In the genomic region with DNA sequence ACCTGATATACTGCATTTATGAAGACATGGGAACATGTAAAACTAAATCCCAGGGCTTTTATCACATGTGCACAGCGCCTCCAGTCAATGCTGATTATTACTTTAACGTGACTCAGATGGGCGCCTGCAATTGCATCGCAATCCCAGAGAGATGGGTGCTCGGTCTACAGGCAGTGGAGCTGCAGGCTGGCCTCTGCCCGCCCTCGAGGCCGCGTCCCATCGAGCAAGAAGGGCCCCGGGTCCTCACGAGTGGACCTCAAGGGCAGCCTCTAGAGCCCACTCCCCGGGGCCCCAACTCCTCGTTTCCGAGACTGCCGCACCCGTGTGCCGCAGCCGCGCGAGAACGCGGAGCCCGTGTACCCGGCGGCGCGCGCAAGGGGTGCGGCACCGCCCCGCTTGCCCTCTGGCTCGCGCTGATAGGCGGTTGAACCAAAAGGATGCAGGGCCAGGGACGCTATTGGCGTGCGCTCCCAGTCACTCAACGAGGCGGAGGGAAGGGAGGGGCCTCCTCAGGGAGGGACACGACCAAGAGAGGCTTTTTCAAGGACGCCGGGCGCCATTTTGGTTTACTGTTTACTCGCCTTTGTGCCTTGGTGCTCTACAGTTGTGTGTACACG, we compare ENCODE assay signal across 8 mouse cellular contexts. TPM values are rescaled to one million over a fixed set of nuclear protein-coding genes. Genes with fewer than 3 reads are reported as not detected.
DNase-seq lines count a peak whose midpoint lies in the region; ATAC-seq and TF ChIP-seq lines count a peak whose summit lies in the region.

No protein-coding gene starts in this region.

- H3K4me3 ChIP-seq in ES-Bruce4 (ENCODE audit: low read depth, low read length), result peak overlapping the region; percentile 88
- H3K4me3 ChIP-seq in forebrain, embryonic 13.5 days, result peak overlapping the region; percentile 61
- peak overlapping the region; percentile 62 for H3K4me3 ChIP-seq in liver, postnatal 0 days (ENCODE audit: low read depth, low read length)
- H3K4me3 ChIP-seq in neural tube, embryonic 14.5 days (ENCODE audit: low read depth, low read length), result peak overlapping the region; percentile 56

- peak; percentile 20 for TF ChIP-seq POLR2A in ES-Bruce4 (IDR thresholded peaks at IDR 0.05; ENCODE audit: insufficient read depth, low read length)

- peak overlapping the region; percentile 59 for H3K4me2 ChIP-seq in forebrain, embryonic 13.5 days
- H3K4me2 ChIP-seq in liver, postnatal 0 days (ENCODE audit: low read depth, low read length), result peak overlapping the region; percentile 59
- H3K4me2 ChIP-seq in neural tube, embryonic 14.5 days (ENCODE audit: low read depth, low read length), result peak overlapping the region; percentile 48

- TF ChIP-seq CTCF in ES-Bruce4 (IDR thresholded peaks at IDR 0.05; ENCODE audit: low read depth, low read length), result no peak
- TF ChIP-seq CTCF in liver, postnatal 0 days (IDR thresholded peaks at IDR 0.05; ENCODE audit: low read depth), result peak; percentile 22; the same call in 1 of the 2 replicates

- peak; percentile 10; the same call in 1 of the 2 replicates for TF ChIP-seq EP300 in ES-Bruce4 (IDR thresholded peaks at IDR 0.05; ENCODE audit: insufficient read depth, low read depth, low read length)
- TF ChIP-seq EP300 in liver, postnatal 0 days (IDR thresholded peaks at IDR 0.05; ENCODE audit: low read depth), result peak; percentile 35; the same call in 1 of the 2 replicates

- intact Hi-C loops in heart, postnatal 10 days (cut with DNase I), result loop anchor here (1.0 kb wide), 1 partner anchor 26 kb away; a partner anchor contains a TSS

- under 1% methylated on average over 46 of the region's 46 CpGs for WGBS in forebrain, embryonic 13.5 days
- under 1% methylated on average over 46 of the region's 46 CpGs for WGBS in large intestine, adult 2 months
- WGBS in liver, postnatal 0 days (ENCODE audit: insufficient replicate concordance), result 1% methylated on average over 45 of the region's 46 CpGs
- under 1% methylated on average over 46 of the region's 46 CpGs for WGBS in neural tube, embryonic 14.5 days

- H3K27me3 ChIP-seq in ES-Bruce4 (ENCODE audit: control insufficient read depth, insufficient read depth, low read length, poor library complexity, severe bottlenecking), result no peaks in the 10 kb centered on the region
- H3K27me3 ChIP-seq in forebrain, embryonic 13.5 days, result no peaks in the 10 kb centered on the region
- H3K27me3 ChIP-seq in liver, postnatal 0 days (ENCODE audit: insufficient read depth, low read length), result no peaks in the 10 kb centered on the region
- no peaks in the 10 kb centered on the region for H3K27me3 ChIP-seq in neural tube, embryonic 14.5 days (ENCODE audit: control insufficient read depth, insufficient read depth, low read length)

- H3K36me3 ChIP-seq in ES-Bruce4 (ENCODE audit: control insufficient read depth, insufficient read depth, low read length, poor library complexity, severe bottlenecking), result no peaks in the 10 kb centered on the region
- H3K36me3 ChIP-seq in forebrain, embryonic 13.5 days (ENCODE audit: poor library complexity, severe bottlenecking), result no peaks in the 10 kb centered on the region
- H3K36me3 ChIP-seq in liver, postnatal 0 days (replicated peaks; ENCODE audit: insufficient read depth, low read length), result no peaks in the 10 kb centered on the region
- H3K36me3 ChIP-seq in neural tube, embryonic 14.5 days (ENCODE audit: control insufficient read depth, insufficient read depth, low read length), result no peaks in the 10 kb centered on the region

- peak overlapping the region; percentile 65 for H3K27ac ChIP-seq in ES-Bruce4 (ENCODE audit: insufficient read depth, low read length)
- H3K27ac ChIP-seq in forebrain, embryonic 13.5 days, result peak overlapping the region; percentile 90
- H3K27ac ChIP-seq in liver, postnatal 0 days (ENCODE audit: low read depth), result peak overlapping the region; percentile 84
- peak overlapping the region; percentile 96 for H3K27ac ChIP-seq in neural tube, embryonic 14.5 days (ENCODE audit: low read depth, low read length)

- peaks cover 3% of the 10 kb centered on the region for H3K4me1 ChIP-seq in ES-Bruce4 (ENCODE audit: control insufficient read depth, insufficient read depth, low read length)
- peaks cover 21% of the 10 kb centered on the region for H3K4me1 ChIP-seq in forebrain, embryonic 13.5 days
- H3K4me1 ChIP-seq in liver, postnatal 0 days (ENCODE audit: insufficient read depth), result peaks cover 31% of the 10 kb centered on the region
- peaks cover 17% of the 10 kb centered on the region; the same call in 1 of the 2 replicates for H3K4me1 ChIP-seq in neural tube, embryonic 14.5 days (ENCODE audit: control insufficient read depth, insufficient read depth, low read length)

- H3K9ac ChIP-seq in ES-Bruce4 (ENCODE audit: low read depth, poor library complexity, severe bottlenecking), result peak overlapping the region; percentile 79
- peak overlapping the region; percentile 84 for H3K9ac ChIP-seq in forebrain, embryonic 13.5 days
- peak overlapping the region; percentile 66 for H3K9ac ChIP-seq in liver, postnatal 0 days (replicated peaks)
- peak overlapping the region; percentile 73 for H3K9ac ChIP-seq in neural tube, embryonic 14.5 days (replicated peaks; ENCODE audit: low read depth, low read length)

- peak; percentile 97 to 98 for DNase-seq in heart, postnatal 10 days
- DNase-seq in large intestine, adult 2 months (ENCODE audit: low read depth, low spot score), result peak; percentile 95
- DNase-seq in liver, postnatal 0 days, result peak; percentile 96
- peak; percentile 95 for DNase-seq in testis, postnatal 10 days (ENCODE audit: low spot score)

- H3K9me3 ChIP-seq in ES-Bruce4 (replicated peaks; ENCODE audit: control insufficient read depth, insufficient read depth, low read length, poor library complexity, severe bottlenecking), result no peaks in the 10 kb centered on the region
- H3K9me3 ChIP-seq in forebrain, embryonic 13.5 days (replicated peaks), result no peaks in the 10 kb centered on the region
- H3K9me3 ChIP-seq in liver, postnatal 0 days (ENCODE audit: low read length), result no peaks in the 10 kb centered on the region
- H3K9me3 ChIP-seq in neural tube, embryonic 14.5 days (ENCODE audit: control insufficient read depth, low read length), result no peaks in the 10 kb centered on the region

- peak; percentile 99 for ATAC-seq in cerebellum, adult (ENCODE audit: insufficient number of reproducible peaks, low FRiP score, low TSS enrichment)
- peak; percentile 99 for ATAC-seq in forebrain, embryonic 13.5 days
- peak; percentile 99 for ATAC-seq in liver, postnatal 0 days
- ATAC-seq in neural tube, embryonic 14.5 days (ENCODE audit: low read depth), result peak; percentile 99

RNA-seq across cellular contexts. Expression of a gene that starts 2.6 kb away (rescaled TPM):
- polyA plus RNA-seq in ES-Bruce4 (2011; ENCODE audit: insufficient read depth, insufficient read length, low read depth, missing spikeins), result 8.4 and 9.2 TPM in 2 replicates
- 8.3 and 9.4 TPM in 2 replicates for polyA plus RNA-seq in forebrain, embryonic 13.5 days (2015; fragmentation: Nextera tagmentation; extraction: Ambion mirVana)
- total RNA-seq in heart, postnatal 10 days (2021), result 1 to 10 TPM; 4.2 to 4.9 TPM
- polyA plus RNA-seq in large intestine, adult 2 months (2012; rRNA removed), result 5.5 and 6.9 TPM in 2 replicates
- 1.2 and 1.4 TPM in 2 replicates for polyA plus RNA-seq in liver, postnatal 0 days (2015; fragmentation: Nextera tagmentation; extraction: Ambion mirVana)
- 4.6 and 5.0 TPM in 2 replicates for polyA plus RNA-seq in neural tube, embryonic 14.5 days (2014; fragmentation: Nextera tagmentation; extraction: Ambion mirVana)

RNA-seq across cellular contexts. Expression of a gene that starts 14.7 kb away (rescaled TPM):
- polyA plus RNA-seq in ES-Bruce4 (2011; ENCODE audit: insufficient read depth, insufficient read length, low read depth, missing spikeins), result 206 and 225 TPM in 2 replicates
- polyA plus RNA-seq in forebrain, embryonic 13.5 days (2015; fragmentation: Nextera tagmentation; extraction: Ambion mirVana), result 462 and 492 TPM in 2 replicates
- 100 to 1,000 TPM; 206 to 207 TPM for total RNA-seq in heart, postnatal 10 days (2021)
- 182 and 183 TPM in 2 replicates for polyA plus RNA-seq in large intestine, adult 2 months (2012; rRNA removed)
- 148 and 157 TPM in 2 replicates for polyA plus RNA-seq in liver, postnatal 0 days (2015; fragmentation: Nextera tagmentation; extraction: Ambion mirVana)
- 428 and 435 TPM in 2 replicates for polyA plus RNA-seq in neural tube, embryonic 14.5 days (2014; fragmentation: Nextera tagmentation; extraction: Ambion mirVana)

RNA-seq across cellular contexts. Expression of a gene that starts 18.1 kb away (rescaled TPM):
- 0.21 and 0.64 TPM in 2 replicates for polyA plus RNA-seq in ES-Bruce4 (2011; ENCODE audit: insufficient read depth, insufficient read length, low read depth, missing spikeins)
- 0.04 TPM in 1 of 2 replicates, not detected in the other for polyA plus RNA-seq in forebrain, embryonic 13.5 days (2015; fragmentation: Nextera tagmentation; extraction: Ambion mirVana)
- not detected for total RNA-seq in heart, postnatal 10 days (2021)
- polyA plus RNA-seq in large intestine, adult 2 months (2012; rRNA removed), result not detected in 2 replicates
- polyA plus RNA-seq in liver, postnatal 0 days (2015; fragmentation: Nextera tagmentation; extraction: Ambion mirVana), result not detected in 2 replicates
- 0.05 and 0.26 TPM in 2 replicates for polyA plus RNA-seq in neural tube, embryonic 14.5 days (2014; fragmentation: Nextera tagmentation; extraction: Ambion mirVana)

RNA-seq across cellular contexts. Expression of a gene that starts 25.8 kb away (rescaled TPM):
- polyA plus RNA-seq in ES-Bruce4 (2011; ENCODE audit: insufficient read depth, insufficient read length, low read depth, missing spikeins), result 112 TPM in 2 replicates
- 18.8 and 20.3 TPM in 2 replicates for polyA plus RNA-seq in forebrain, embryonic 13.5 days (2015; fragmentation: Nextera tagmentation; extraction: Ambion mirVana)
- 10 to 100 TPM; 14.5 to 16.0 TPM for total RNA-seq in heart, postnatal 10 days (2021)
- polyA plus RNA-seq in large intestine, adult 2 months (2012; rRNA removed), result 3.4 and 3.5 TPM in 2 replicates
- 6.6 and 11.1 TPM in 2 replicates for polyA plus RNA-seq in liver, postnatal 0 days (2015; fragmentation: Nextera tagmentation; extraction: Ambion mirVana)
- 2.3 and 5.7 TPM in 2 replicates for polyA plus RNA-seq in neural tube, embryonic 14.5 days (2014; fragmentation: Nextera tagmentation; extraction: Ambion mirVana)

RNA-seq across cellular contexts. Expression of a gene that starts 37.6 kb away (rescaled TPM):
- not detected in 2 replicates for polyA plus RNA-seq in ES-Bruce4 (2011; ENCODE audit: insufficient read depth, insufficient read length, low read depth, missing spikeins)
- polyA plus RNA-seq in forebrain, embryonic 13.5 days (2015; fragmentation: Nextera tagmentation; extraction: Ambion mirVana), result not detected in 2 replicates
- total RNA-seq in heart, postnatal 10 days (2021), result not detected
- not detected in 2 replicates for polyA plus RNA-seq in large intestine, adult 2 months (2012; rRNA removed)
- polyA plus RNA-seq in liver, postnatal 0 days (2015; fragmentation: Nextera tagmentation; extraction: Ambion mirVana), result not detected in 2 replicates
- not detected in 2 replicates for polyA plus RNA-seq in neural tube, embryonic 14.5 days (2014; fragmentation: Nextera tagmentation; extraction: Ambion mirVana)

Comparison
In these comparisons a context has a peak if more than half of its experiments do, and no peak if none do; other contexts are left out.
1. Peak in every context shown above with its lines: DNase-seq, ATAC-seq, H3K4me3 ChIP-seq and H3K27ac ChIP-seq.